Mouse (Mus musculus) left cerebral cortex, adult 9 months (tissue): ENCODE measurements around the gene Nck2.

ENCODE experiments used
- DNase-seq, 2 experiments: peaks; one replicate each; pipeline ENCODE4 v3.0.0; 2022; ENCODE audit warnings: low spot score in 2 of 2

The Nck2 gene

GRCm38 (mm10) chr1:43571105-43571504 is 126.7 kb downstream of the Nck2 start:
- no peak for DNase-seq

DNA sequence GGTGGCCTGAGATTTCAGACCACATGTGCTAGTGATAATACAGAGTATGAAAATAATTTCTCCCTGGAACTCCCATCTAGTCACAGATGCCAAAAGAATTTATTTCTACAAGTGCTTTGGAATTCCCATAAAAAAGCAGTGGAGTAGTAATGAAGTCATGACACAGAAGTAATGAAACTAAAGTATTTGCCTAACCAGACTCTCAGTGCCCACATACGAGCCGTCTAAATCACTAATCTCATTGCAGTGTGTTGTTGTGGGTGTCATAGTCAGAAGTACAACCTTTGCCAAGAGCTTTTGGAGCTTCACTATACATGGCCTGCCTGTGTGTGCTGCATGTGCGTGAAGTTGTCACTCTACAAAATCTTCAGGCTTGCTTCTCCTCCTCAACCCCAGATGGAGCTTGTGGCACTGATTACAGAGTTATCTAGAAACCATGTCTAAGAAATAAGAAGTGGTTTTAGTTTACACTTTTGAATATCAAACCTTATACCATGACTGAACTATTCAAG is 130.5 kb downstream of the Nck2 start:
- DNase-seq = no peak

- DNase-seq = no peak
These were observed 133.0 kb downstream of the Nck2 start for GRCm38 (mm10) chr1:43577371-43577770.

DNA sequence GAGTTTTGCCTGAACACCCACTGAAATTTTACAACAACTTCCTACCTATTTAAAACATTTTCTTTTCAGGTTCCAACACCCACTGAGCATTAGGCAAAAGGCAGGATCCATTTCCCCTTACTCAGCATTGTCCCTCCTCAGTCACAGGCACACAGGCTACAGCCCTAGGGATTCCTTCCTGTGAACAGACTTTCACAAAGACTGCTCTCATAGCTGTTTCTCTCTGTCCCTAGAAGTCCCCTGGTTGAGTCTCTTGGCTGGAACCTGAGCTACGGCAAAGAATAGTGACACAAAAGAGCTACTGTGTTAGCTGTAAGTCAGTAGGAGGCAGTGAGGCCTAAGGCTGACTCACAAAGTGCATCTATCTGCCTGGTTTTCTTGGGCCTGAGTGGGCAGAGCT is 139.2 kb downstream of the Nck2 start:
- peak in 1 of 2 experiments; percentile 7 for DNase-seq

- DNase-seq = no peak
These were observed 144.6 kb downstream of the Nck2 start for GRCm38 (mm10) chr1:43589001-43589400.

GRCm38 (mm10) chr1:43589910-43590309 is 145.5 kb downstream of the Nck2 start:
- DNase-seq = no peak

- no peak for DNase-seq
These were observed 146.3 kb downstream of the Nck2 start for GRCm38 (mm10) chr1:43590727-43591126.

DNA sequence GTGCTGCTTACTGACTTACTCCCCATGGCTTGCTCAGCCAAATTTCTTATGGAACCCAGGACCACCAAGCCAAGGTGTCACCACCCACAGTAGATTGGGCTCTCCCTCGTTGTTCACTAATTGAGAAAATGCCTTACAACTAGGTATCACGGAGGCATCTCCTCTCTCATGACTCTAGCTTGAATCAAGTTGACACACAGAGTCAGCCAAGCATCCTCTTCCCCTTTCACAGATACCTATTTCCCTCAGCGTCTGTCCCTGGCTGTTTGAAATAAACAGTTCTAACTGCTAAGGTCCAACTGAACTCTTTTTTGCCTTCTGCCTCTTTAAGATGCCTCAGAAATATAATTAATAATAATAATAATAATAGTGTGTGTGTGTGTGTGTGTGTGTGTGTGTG is 148.7 kb downstream of the Nck2 start:
- no peak for DNase-seq

DNA sequence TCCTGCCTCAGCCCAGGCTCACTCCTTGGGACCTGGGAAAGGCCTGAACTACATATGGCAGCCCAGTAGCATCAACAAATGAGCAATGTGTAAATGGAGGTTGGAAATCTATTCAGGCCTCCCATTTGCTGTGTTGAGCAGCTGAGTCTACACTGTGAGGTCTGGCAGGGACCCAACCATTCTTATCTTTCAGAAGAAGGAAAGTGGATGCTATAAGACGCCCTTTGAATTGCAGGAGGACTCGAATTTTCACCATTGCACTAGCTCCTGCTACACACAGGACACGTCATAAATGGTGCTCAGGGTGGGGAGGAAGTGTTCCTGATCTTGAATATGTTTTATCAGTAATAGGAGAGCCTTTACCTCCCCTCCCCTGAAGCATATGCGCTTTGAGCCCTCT is 150.4 kb downstream of the Nck2 start:
- DNase-seq = no peak

GRCm38 (mm10) chr1:43597731-43598130 is 153.4 kb downstream of the Nck2 start:
- no peak for DNase-seq

DNA sequence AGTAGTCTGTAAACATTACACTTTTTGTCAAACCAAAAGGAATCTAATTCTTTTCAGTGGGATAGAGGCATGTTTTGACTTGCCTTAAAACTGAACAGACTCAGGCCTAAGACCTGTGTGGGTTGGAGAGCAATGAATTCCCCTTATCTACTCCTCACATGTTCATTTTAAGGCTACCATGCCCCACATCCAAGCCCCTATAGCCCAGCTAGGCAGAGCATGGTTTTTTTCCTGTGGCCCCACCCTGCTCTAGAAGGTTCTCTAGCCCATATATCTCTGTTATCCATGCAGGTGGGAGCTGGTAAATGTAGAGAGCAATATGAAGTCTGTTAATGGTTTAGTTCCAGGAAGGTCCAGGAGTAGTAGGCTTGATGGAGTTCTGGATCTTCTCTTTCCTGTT is 155.1 kb downstream of the Nck2 start:
- DNase-seq = no peak

DNA sequence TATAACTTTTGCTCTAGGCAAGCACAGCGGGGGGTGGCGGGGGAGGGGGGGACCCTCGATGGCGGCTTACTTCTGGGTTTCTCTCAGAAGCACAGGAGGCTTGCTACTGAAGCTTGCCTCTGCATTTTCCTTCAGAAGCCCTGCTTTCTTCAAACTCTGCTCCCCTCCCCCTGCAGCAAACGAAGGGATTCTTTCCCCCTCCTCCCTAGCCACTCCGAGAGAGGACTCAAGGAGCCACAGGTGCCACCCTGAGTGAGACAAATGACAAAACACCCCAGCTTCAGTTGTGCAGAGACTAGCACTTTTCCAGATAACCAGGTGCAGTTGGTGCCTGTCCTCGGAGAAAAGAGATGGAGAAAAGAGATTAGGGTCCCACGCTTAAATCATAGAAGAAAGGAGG is 156.7 kb downstream of the Nck2 start:
- DNase-seq = no peak

GRCm38 (mm10) chr1:43615948-43616347 is 171.6 kb downstream of the Nck2 start:
- DNase-seq = peak in 1 of 2 experiments; percentile 8
